Mouse (Mus musculus): ENCODE results near the gene Akap8. TPM values are rescaled to one million over a fixed set of nuclear protein-coding genes. Genes with fewer than 3 reads are reported as not detected.

Gene Akap8
- total RNA-seq, 2 experiments from 2014 or later = 50.8 to 75.1 TPM

- DNase-seq (ENCODE audit: low spot score in 2 of 2) = no peak
Observed at GRCm38 (mm10) chr17:32349851-32350381, 28.9 kb upstream of the Akap8 start.

- no peak for DNase-seq (ENCODE audit: low spot score in 2 of 2)
Observed at GRCm38 (mm10) chr17:32349037-32349732, 28.1 kb upstream of the Akap8 start.

GRCm38 (mm10) chr17:32348406-32348805 is 27.4 kb upstream of the Akap8 start:
- DNase-seq (ENCODE audit: low spot score in 2 of 2) = no peak

GRCm38 (mm10) chr17:32341102-32341501 is 20.1 kb upstream of the Akap8 start:
- no peak for DNase-seq (ENCODE audit: low spot score in 2 of 2)

GRCm38 (mm10) chr17:32340110-32340509 is 19.1 kb upstream of the Akap8 start:
- no peak for DNase-seq (ENCODE audit: low spot score in 2 of 2)

GRCm38 (mm10) chr17:32335869-32336268 is 14.8 kb upstream of the Akap8 start:
- no peak for DNase-seq (ENCODE audit: low spot score in 2 of 2)

GRCm38 (mm10) chr17:32334921-32335320 is 13.9 kb upstream of the Akap8 start:
- DNase-seq (ENCODE audit: low spot score in 2 of 2) = no peak

GRCm38 (mm10) chr17:32333675-32334303 is 12.8 kb upstream of the Akap8 start:
- DNase-seq (ENCODE audit: low spot score in 2 of 2) = no peak

- no peak for DNase-seq (ENCODE audit: low spot score in 2 of 2)
Observed at GRCm38 (mm10) chr17:32327501-32327900, 6.5 kb upstream of the Akap8 start.

- DNase-seq (ENCODE audit: low spot score in 2 of 2) = no peak
Observed at GRCm38 (mm10) chr17:32322809-32323208, 1.8 kb upstream of the Akap8 start.

GRCm38 (mm10) chr17:32321836-32322235 is 798 bp upstream of the Akap8 start:
- no peak for DNase-seq (ENCODE audit: low spot score in 2 of 2)

GRCm38 (mm10) chr17:32321390-32321734 is 324 bp upstream of the Akap8 start:
- DNase-seq (ENCODE audit: low spot score in 2 of 2) = no peak

GRCm38 (mm10) chr17:32319950-32320349 is 1.1 kb downstream of the Akap8 start:
- no peak for DNase-seq (ENCODE audit: low spot score in 2 of 2)

- DNase-seq (ENCODE audit: low spot score in 2 of 2) = no peak
Observed at GRCm38 (mm10) chr17:32317708-32318107, 3.3 kb downstream of the Akap8 start.

GRCm38 (mm10) chr17:32317032-32317431 is 4.0 kb downstream of the Akap8 start:
- no peak for DNase-seq (ENCODE audit: low spot score in 2 of 2)

GRCm38 (mm10) chr17:32315560-32315959 is 5.5 kb downstream of the Akap8 start:
- no peak for DNase-seq (ENCODE audit: low spot score in 2 of 2)

GRCm38 (mm10) chr17:32313892-32314291 is 7.1 kb downstream of the Akap8 start:
- DNase-seq (ENCODE audit: low spot score in 2 of 2) = no peak

GRCm38 (mm10) chr17:32312801-32313200 is 8.2 kb downstream of the Akap8 start:
- no peak for DNase-seq (ENCODE audit: low spot score in 2 of 2)

- DNase-seq (ENCODE audit: low spot score in 2 of 2) = no peak
Observed at GRCm38 (mm10) chr17:32307963-32308362, 13.1 kb downstream of the Akap8 start.

- no peak for DNase-seq (ENCODE audit: low spot score in 2 of 2)
Observed at GRCm38 (mm10) chr17:32298125-32298524, 22.9 kb downstream of the Akap8 start.

- no peak for DNase-seq (ENCODE audit: low spot score in 2 of 2)
Observed at GRCm38 (mm10) chr17:32295901-32296300, 25.1 kb downstream of the Akap8 start.

GRCm38 (mm10) chr17:32295160-32295559 is 25.9 kb downstream of the Akap8 start:
- no peak for DNase-seq (ENCODE audit: low spot score in 2 of 2)

Measured in gastrocnemius, postnatal 4 days (tissue).